Mouse (Mus musculus) brain, embryonic 14.5 days (tissue): ENCODE data around the gene Fcho1. TPM values are rescaled to one million over a fixed set of nuclear protein-coding genes. Genes with fewer than 3 reads are reported as not detected.

Source experiments
- DNase-seq: peaks from one replicate; pipeline ENCODE4 v3.0.0-alpha.2; 2011; ENCODE audit warnings: low read depth
- CTCF ChIP-seq: fragments of 200-500 bp; IDR thresholded peaks from 2 replicates; pipeline ENCODE4 v1.5.1; 2012; ENCODE audit warnings: inconsistent platforms, mild to moderate bottlenecking, moderate library complexity, borderline replicate concordance; ENCODE audit not compliant: insufficient read depth, insufficient read length; ENCODE audit errors: extremely low read depth
- POLR2A ChIP-seq: fragments of 200-500 bp; IDR thresholded peaks from 2 replicates; pipeline ENCODE4 v1.6.1; 2012; ENCODE audit warnings: mild to moderate bottlenecking, inconsistent platforms, borderline replicate concordance; ENCODE audit not compliant: poor library complexity, insufficient read depth, insufficient read length, severe bottlenecking; ENCODE audit errors: extremely low read depth
- polyA plus RNA-seq: library from polyadenylated mRNA; depleted of rRNA; stranded (reverse); fragments of >200 nt; gene quantifications from 2 replicates; pipeline ENCODE4 v1.2.3, GENCODE M21; 2012

Fcho1 gene
- polyA plus RNA-seq, 1 experiment = 146 TPM

DNA sequence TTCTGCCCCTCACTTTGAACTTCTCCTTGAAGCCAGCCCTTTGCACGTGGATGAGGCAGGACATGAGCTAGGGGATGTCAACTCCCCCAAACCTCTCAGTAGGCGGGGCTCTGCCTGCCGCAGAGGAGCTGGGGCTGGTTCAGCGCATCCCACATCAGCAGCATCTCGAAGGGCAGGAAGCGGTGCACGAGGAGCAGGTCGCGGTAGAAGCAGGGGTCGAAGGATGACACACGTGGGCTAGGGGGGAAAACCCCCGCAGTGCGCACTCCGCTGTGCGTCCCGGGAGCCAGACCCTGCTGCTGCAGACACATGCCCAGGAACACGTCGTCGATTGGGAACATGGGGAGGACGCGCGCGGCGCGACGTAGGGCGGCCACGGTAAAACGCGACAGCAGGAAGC, 33.0 kb downstream of the Fcho1 start:
- DNase-seq = no peak
- TF ChIP-seq POLR2A (no peak), CTCF (no peak)

GRCm38 (mm10) chr8:71689028-71689427, 36.5 kb downstream of the Fcho1 start, which contains the start of gene Insl3:
TSS of gene Insl3 (plus strand) at chr8:71689214.
- DNase-seq = no peak
- no peak for TF ChIP-seq POLR2A

GRCm38 (mm10) chr8:71687616-71688015, 37.9 kb downstream of the Fcho1 start:
- DNase-seq = no peak
- TF ChIP-seq POLR2A = no peak
- TF ChIP-seq CTCF = no peak

GRCm38 (mm10) chr8:71686143-71686734, 39.3 kb downstream of the Fcho1 start:
- peak; percentile 36 for DNase-seq
- TF ChIP-seq CTCF = no peak
- TF ChIP-seq POLR2A = no peak

GRCm38 (mm10) chr8:71685573-71685972, 39.9 kb downstream of the Fcho1 start:
- TF ChIP-seq CTCF (peak; percentile 48; the same call in 1 of the 2 replicates), POLR2A (no peak)
- DNase-seq = peak; percentile 71

DNA sequence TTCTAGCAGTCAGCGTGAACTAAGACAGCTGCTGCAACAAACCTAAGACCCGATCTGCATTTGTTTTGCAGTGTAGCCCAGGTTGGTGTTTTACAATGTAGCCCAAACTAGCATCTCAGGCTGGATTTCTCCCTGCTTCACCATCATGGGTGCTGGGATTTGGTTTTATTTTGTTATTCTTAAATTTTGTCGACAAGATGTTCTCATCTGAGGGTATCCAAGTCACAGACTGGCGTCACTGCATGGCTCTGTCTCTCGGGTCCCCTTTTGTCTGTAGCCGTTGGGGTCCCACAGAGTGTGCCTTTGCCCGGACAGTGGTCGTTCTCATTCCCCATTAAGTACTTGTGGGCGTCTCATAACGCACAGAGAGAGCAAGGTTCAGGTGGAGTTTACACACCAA, 40.8 kb downstream of the Fcho1 start:
- no peak for TF ChIP-seq CTCF
- TF ChIP-seq POLR2A = no peak
- no peak for DNase-seq

DNA sequence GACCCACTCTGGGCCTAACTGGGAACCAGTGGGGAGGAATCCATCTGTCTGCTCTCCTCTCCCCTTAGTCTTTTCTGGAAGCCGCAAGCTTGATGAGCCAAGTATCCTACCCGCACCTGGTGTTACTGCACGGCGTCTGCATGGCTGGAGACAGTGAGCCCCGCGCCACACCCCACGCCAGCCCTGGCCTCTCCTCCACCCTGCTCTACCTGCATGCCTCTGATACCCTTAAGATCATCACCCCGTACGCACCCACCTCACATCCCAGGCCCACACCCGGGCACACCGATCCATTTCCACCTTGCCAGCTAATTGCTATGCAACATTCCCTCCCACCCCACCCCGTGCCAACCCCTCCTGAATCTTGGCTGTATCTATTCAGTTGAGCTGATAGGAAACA, 42.7 kb downstream of the Fcho1 start:
- TF ChIP-seq POLR2A (no peak), CTCF (no peak)
- DNase-seq = no peak

GRCm38 (mm10) chr8:71681369-71681915, 44.1 kb downstream of the Fcho1 start:
- no peak for DNase-seq
- TF ChIP-seq POLR2A (no peak), CTCF (no peak)

GRCm38 (mm10) chr8:71680471-71680870, 45.0 kb downstream of the Fcho1 start:
- TF ChIP-seq CTCF = no peak
- no peak for TF ChIP-seq POLR2A
- DNase-seq = no peak

DNA sequence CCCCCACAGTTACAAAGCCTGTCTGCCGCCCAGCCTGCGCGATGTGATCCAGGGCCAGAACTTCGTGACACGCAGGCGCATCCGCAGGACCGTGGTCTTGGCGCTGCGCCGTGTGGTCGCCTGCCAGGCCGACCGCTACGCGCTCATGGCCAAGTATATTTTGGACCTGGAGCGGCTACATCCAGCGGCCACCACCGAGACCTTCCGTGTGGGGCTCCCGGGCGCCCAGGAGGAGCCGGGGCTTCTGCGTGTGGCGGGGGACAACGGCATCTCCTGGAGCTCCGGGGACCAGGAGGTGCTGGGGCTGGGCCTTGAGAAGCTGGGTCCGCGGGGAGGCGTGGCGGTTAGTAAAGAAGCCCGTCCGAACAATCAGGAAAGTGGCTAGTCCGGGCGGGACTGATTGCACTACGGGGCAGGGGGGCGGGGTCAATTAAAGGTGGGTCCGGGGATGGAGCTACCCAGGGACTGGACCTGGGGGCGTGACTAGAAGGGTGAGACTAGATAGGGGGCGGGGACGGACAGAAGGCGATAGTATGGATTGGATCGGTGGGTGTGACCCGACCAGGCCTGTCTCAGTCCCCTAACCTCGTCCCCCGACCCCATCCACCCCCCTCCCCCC, 45.9 kb downstream of the Fcho1 start:
- TF ChIP-seq POLR2A (no peak), CTCF (no peak)
- DNase-seq = no peak

DNA sequence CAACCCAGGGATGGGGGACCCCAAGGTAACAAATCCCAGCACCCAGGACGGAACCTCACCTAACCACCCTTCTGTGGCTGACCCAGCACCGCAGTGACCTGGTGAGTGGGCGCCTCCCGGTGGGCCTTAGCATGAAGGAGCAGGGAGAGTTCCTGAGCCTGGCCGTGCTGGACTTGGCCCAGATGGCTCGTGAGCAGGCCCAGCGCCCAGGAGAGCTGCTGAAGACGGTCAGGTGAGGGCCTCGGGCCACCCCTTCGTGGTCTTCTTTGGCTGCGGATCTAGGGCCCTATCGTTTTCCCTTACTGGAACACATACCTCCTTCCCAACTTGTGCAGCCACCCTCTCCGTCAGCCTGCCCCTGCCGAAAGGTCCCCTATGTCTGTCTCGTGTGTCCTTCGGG, 46.4 kb downstream of the Fcho1 start:
- TF ChIP-seq POLR2A (no peak), CTCF (no peak)
- DNase-seq = no peak

- no peak for DNase-seq
- TF ChIP-seq POLR2A (no peak), CTCF (no peak)
These were observed 47.3 kb downstream of the Fcho1 start for GRCm38 (mm10) chr8:71678216-71678615.
